Mouse (Mus musculus) forebrain, embryonic 16.5 days (tissue): ENCODE measurements around the gene Ptges3. TPM values are rescaled to one million over a fixed set of nuclear protein-coding genes. Genes with fewer than 3 reads are reported as not detected.
"Not testable (repeated sequence)": the region's sequence is repeated elsewhere in the genome, so short reads cannot be mapped to it uniquely, and the experiment has no call there.

Source experiments
- ATAC-seq: fragments of 200-750 bp; cut with Nextera tagmentation; 2 replicates; pipeline ENCODE4 v1.8.0; 2017; ENCODE audit warnings: mild to moderate bottlenecking, moderate library complexity
- H3K27ac ChIP-seq: fragments of 300-500 bp; sonication (generic); 2 replicates; pipeline ENCODE4 v1.5.1; 2014; ENCODE audit warnings: low read length, control low read depth
- H3K27me3 ChIP-seq: fragments of 300-500 bp; sonication (generic); replicated peaks from 2 replicates; pipeline ENCODE4 v1.6.1; 2014; ENCODE audit warnings: low read length; ENCODE audit not compliant: control insufficient read depth, insufficient read depth
- H3K36me3 ChIP-seq: fragments of 300-500 bp; sonication (generic); 2 replicates; pipeline ENCODE4 v1.6.1; 2014; ENCODE audit not compliant: control insufficient read depth, insufficient read depth
- H3K4me1 ChIP-seq: fragments of 300-500 bp; sonication (generic); replicated peaks from 2 replicates; pipeline ENCODE4 v1.6.1; 2014; ENCODE audit warnings: low read length; ENCODE audit not compliant: control insufficient read depth, insufficient read depth
- H3K4me2 ChIP-seq: fragments of 300-500 bp; sonication (generic); 2 replicates; pipeline ENCODE4 v1.6.1; 2014; ENCODE audit warnings: mild to moderate bottlenecking, low read length, control low read depth
- H3K4me3 ChIP-seq: fragments of 300-500 bp; sonication (generic); replicated peaks from 2 replicates; pipeline ENCODE4 v1.5.1; 2014; ENCODE audit warnings: mild to moderate bottlenecking, low read length, control low read depth
- H3K9ac ChIP-seq: fragments of 300-500 bp; sonication (generic); replicated peaks from 2 replicates; pipeline ENCODE4 v1.6.1; 2014; ENCODE audit warnings: low read depth, low read length, control low read depth
- H3K9me3 ChIP-seq: fragments of 300-500 bp; sonication (generic); 2 replicates; pipeline ENCODE4 v1.6.1; 2016; ENCODE audit warnings: low read length; ENCODE audit not compliant: control insufficient read depth
- WGBS: fragments of 180-500 bp; shearing (Covaris S2); extraction: QIAGEN DNeasy Blood & Tissue Kit; methylation state at CpG from one replicate; pipeline ENCODE4 v1.1.7; 2014; 5-methylcytosine and 5-hydroxymethylcytosine counted together
- polyA plus RNA-seq: library from polyadenylated mRNA; unstranded; fragments of >200 nt; fragmentation: Nextera tagmentation; extraction: Ambion mirVana; gene quantifications from 2 replicates; pipeline ENCODE4 v1.2.1, GENCODE M21; 2015

Ptges3 gene
- polyA plus RNA-seq, 1 experiment from 2014 or later: 395 TPM

DNA sequence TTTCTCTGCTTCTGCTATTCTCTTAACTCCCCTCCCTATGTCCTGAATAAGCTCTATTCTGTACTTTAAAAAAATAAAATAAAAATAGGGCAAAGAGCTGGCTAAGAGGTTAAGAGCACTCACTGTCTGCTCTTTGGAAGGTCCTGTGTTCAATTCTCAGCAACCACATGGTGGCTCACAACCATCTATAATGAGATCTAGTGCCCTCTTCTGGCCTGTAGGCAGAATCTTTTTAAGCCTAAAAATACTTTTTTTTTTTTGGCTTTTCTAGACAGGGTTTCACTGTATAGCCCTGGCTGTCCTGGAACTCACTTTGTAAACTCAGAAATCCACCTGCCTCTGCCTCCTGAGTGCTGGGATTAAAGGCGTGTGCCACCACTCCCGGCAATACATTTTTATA, 11.7 kb downstream of the Ptges3 start:
- H3K4me3 ChIP-seq, H3K4me2 ChIP-seq, H3K9me3 ChIP-seq, H3K9ac ChIP-seq, ATAC-seq, H3K27ac ChIP-seq, H3K27me3 ChIP-seq, H3K4me1 ChIP-seq: not testable (repeated sequence)
- H3K36me3 ChIP-seq: peaks cover 23% of the 10 kb centered on the region
- WGBS: 97% methylated on average over 2 of the region's 2 CpGs

DNA sequence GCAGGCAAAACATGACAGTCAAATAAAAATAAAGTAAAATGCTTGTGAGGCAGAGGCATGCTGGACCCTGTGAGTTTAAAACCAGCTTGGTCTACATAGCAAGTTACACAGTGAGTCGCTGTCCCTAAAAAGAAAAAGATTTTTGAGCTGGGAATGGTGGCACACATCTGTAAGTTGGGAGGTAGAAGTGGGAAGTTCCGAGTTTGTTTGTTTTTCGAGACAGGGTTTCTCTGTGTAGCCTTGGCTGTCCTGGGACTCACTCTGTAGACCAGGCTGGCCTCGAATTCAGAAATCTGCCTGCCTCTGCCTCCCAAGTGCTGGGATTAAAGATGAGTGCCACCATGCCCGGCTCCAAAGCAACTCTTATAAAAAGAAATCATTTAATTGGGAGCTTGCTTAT, 19.5 kb downstream of the Ptges3 start:
- not testable (repeated sequence) for H3K27ac ChIP-seq, H3K27me3 ChIP-seq, H3K4me2 ChIP-seq, H3K4me3 ChIP-seq, H3K9ac ChIP-seq, H3K4me1 ChIP-seq, ATAC-seq, H3K9me3 ChIP-seq, H3K36me3 ChIP-seq
- 87% methylated on average over 5 of the region's 5 CpGs for WGBS

DNA sequence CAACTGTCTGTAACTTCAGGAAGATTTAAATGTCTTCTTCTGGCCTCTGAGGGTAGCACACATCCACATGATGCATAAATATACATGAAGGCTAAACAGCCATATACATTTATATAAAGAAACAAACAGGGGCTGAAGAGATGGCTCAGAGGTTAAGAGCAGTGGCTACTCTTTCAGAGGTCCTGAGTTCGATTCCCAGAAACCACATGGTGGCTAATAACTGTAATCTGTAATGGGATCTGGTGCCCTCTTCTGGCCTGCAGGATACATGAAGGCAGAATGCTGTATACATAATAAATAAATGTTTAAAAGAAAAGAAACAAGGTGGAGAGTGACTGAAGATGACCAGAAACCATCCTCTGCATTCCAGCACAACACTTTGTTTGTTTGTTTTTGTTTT, 21.7 kb downstream of the Ptges3 start:
- Histone ChIP-seq H3K9ac (no peak overlapping the region), H3K4me1 (peaks cover 20% of the 10 kb centered on the region), H3K4me3 (no peak overlapping the region), H3K4me2 (no peak overlapping the region), H3K9me3 (no peaks in the 10 kb centered on the region), H3K27me3 (no peaks in the 10 kb centered on the region), H3K36me3 (peaks cover 7% of the 10 kb centered on the region), H3K27ac (no peak overlapping the region)
- ATAC-seq: no peak
- 83% methylated on average over 1 of the region's 1 CpGs for WGBS

- no peak for ATAC-seq
- peak overlapping the region; percentile 48 for H3K4me3 ChIP-seq
Observed at GRCm38 (mm10) chr10:128081807-128082476, 23.2 kb downstream of the Ptges3 start.

DNA sequence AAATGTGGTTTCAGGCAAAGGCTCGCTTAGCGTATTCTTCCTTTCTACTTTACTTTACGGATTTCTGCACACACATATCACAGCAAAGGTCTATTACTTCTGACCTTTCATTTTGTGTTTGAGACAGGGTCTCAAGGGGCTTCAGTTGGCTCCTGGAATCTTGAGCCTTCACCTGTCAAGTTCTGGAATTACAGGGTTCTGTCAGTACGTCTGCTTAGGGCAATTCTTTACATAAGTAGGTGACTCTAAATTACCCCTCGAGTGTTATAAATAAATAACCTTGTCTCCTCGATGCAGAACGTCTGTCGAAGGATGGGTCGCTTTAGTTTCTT, 23.7 kb downstream of the Ptges3 start:
- H3K27me3 ChIP-seq: no peaks in the 10 kb centered on the region
- no peak for ATAC-seq
- peak overlapping the region; percentile 48 for H3K4me3 ChIP-seq
- H3K9me3 ChIP-seq: no peaks in the 10 kb centered on the region
- H3K36me3 ChIP-seq: peaks cover 21% of the 10 kb centered on the region
- H3K9ac ChIP-seq: peak overlapping the region; percentile 58
- peaks cover 23% of the 10 kb centered on the region for H3K4me1 ChIP-seq
- 17% methylated on average over 9 of the region's 9 CpGs for WGBS
- peak overlapping the region; percentile 56 for H3K4me2 ChIP-seq
- H3K27ac ChIP-seq: peak overlapping the region; percentile 34; the same call in 1 of the 2 replicates

More at GRCm38 (mm10) chr10:128081807-128082476, 23.2 kb downstream of the Ptges3 start:
- Histone ChIP-seq H3K36me3 (peaks cover 21% of the 10 kb centered on the region), H3K9me3 (no peaks in the 10 kb centered on the region), H3K4me2 (peak overlapping the region; percentile 56), H3K27me3 (no peaks in the 10 kb centered on the region), H3K9ac (peak overlapping the region; percentile 58), H3K27ac (no peak overlapping the region), H3K4me1 (peaks cover 23% of the 10 kb centered on the region)
- WGBS: 65% methylated on average over 6 of the region's 6 CpGs

DNA sequence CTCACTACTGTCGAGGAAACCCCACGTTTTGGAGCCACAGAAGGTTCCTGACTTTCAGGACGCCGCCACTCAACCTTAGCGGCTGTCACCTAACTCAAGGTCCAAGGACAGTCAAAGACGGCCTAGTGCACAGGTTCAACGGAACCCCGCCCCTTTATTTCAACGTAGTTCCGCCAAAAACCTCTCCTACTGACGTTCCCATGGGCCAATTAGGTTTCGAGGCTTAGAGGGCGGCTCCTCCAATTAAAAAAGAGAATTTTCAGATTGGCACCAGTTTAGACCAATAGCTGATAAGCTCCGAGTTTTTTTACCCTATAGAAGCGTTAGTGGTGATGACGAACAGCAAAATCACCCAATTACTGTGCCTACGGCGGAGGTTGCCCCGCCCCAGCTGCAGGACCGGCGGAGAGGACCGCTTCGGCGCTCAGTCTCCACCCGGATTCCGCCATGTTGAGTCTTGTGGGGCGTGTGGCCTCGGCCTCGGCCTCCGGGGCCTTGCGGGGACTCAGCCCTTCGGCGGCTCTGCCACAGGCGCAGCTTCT, 24.2 kb downstream of the Ptges3 start, which contains the start of gene Atp5b:
Atp5b (plus strand) TSS at position 394 of the 542 bp plus-strand sequence.
- H3K27ac ChIP-seq: peak within 1 kb of the TSS; percentile 87
- peaks cover 25% of the 10 kb centered on the region for H3K36me3 ChIP-seq
- H3K9ac ChIP-seq: peak within 1 kb of the TSS; percentile 92
- peak; percentile 99 for ATAC-seq
- under 1% methylated on average over 34 of the region's 34 CpGs for WGBS
- H3K4me3 ChIP-seq: peak within 1 kb of the TSS; percentile 96
- peaks cover 23% of the 10 kb centered on the region for H3K4me1 ChIP-seq
- H3K9me3 ChIP-seq: no peaks in the 10 kb centered on the region
- peak within 1 kb of the TSS; percentile 91 for H3K4me2 ChIP-seq
- H3K27me3 ChIP-seq: no peaks in the 10 kb centered on the region

- WGBS: under 1% methylated on average over 22 of the region's 22 CpGs
- H3K4me1 ChIP-seq: peaks cover 23% of the 10 kb centered on the region
- 0 out of 2 replicates have a peak, but pooled peaks have one; percentile 0 for ATAC-seq
Observed at GRCm38 (mm10) chr10:128083688-128084087, 24.9 kb downstream of the Ptges3 start.

GRCm38 (mm10) chr10:128084160-128084559, 25.4 kb downstream of the Ptges3 start:
- H3K27ac ChIP-seq: no peak overlapping the region; the same call in 1 of the 2 replicates
- ATAC-seq: no peak
- WGBS: 7% methylated on average over 3 of the region's 3 CpGs

More at GRCm38 (mm10) chr10:128083688-128084087, 24.9 kb downstream of the Ptges3 start:
- peak overlapping the region; percentile 91 for H3K4me2 ChIP-seq
- H3K9me3 ChIP-seq: no peaks in the 10 kb centered on the region
- H3K27ac ChIP-seq: peak overlapping the region; percentile 87
- H3K9ac ChIP-seq: peak overlapping the region; percentile 92
- peaks cover 33% of the 10 kb centered on the region for H3K36me3 ChIP-seq
- no peaks in the 10 kb centered on the region for H3K27me3 ChIP-seq
- peak overlapping the region; percentile 96 for H3K4me3 ChIP-seq

DNA sequence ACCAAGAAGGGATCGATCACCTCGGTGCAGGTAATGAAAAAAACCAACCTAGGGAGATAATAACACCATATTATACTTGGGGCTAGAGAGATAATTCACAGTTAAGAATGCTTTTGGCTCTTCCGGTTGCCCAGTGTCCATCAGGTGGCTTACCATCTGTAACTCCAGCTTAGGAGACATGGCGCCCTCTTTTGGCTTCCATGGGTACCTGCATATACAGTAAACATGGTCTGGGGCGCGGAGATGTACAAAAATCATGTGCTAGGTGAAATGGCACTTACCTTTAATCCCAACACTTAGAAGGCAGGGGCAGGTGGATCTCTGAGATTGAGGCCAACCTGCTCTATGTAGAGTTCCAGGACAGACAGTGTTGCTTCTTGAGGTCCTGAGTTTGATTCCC, 27.6 kb downstream of the Ptges3 start:
- H3K9me3 ChIP-seq: no peaks in the 10 kb centered on the region
- peaks cover 31% of the 10 kb centered on the region for H3K4me1 ChIP-seq
- 70% methylated on average over 6 of the region's 6 CpGs for WGBS
- no peak overlapping the region for H3K27ac ChIP-seq
- no peak overlapping the region for H3K4me2 ChIP-seq
- ATAC-seq: no peak
- no peaks in the 10 kb centered on the region for H3K27me3 ChIP-seq
- no peak overlapping the region for H3K4me3 ChIP-seq
- no peak overlapping the region for H3K9ac ChIP-seq
- H3K36me3 ChIP-seq: peaks cover 45% of the 10 kb centered on the region

More at GRCm38 (mm10) chr10:128084160-128084559, 25.4 kb downstream of the Ptges3 start:
- H3K4me2 ChIP-seq: peak overlapping the region; percentile 91
- peaks cover 36% of the 10 kb centered on the region for H3K36me3 ChIP-seq
- no peaks in the 10 kb centered on the region for H3K9me3 ChIP-seq
- H3K9ac ChIP-seq: peak overlapping the region; percentile 92
- H3K4me3 ChIP-seq: peak overlapping the region; percentile 96
- peaks cover 23% of the 10 kb centered on the region for H3K4me1 ChIP-seq
- H3K27me3 ChIP-seq: no peaks in the 10 kb centered on the region
